Mouse (Mus musculus): Measurements from ENCODE around the gene Cox7a2l. TPM values are rescaled to one million over a fixed set of nuclear protein-coding genes. Genes with fewer than 3 reads are reported as not detected.

Gene Cox7a2l
- polyA plus RNA-seq, 1 experiment, result 253 TPM

DNA sequence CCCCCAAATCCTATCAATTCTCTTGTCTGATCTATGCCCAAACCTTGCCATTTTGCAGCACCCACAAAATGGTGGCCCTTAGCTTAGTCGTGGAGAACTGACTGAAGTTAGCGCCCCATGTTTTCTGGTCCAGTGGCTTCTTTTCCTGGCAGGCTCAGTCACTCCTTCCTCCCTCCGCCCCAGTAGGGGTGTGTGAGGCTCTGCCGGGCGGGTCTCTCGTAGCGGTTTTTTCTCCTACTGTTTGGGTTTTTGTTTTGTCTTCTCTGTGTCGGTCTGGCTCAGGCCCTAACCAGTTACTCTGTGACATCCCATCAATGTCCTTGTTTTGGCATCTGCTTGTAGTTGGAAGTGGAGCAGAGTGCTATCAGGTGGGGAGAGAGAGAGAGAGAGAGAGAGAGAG, 8.5 kb upstream of the Cox7a2l start:
- TF ChIP-seq CTCF (IDR thresholded peaks at IDR 0.05; ENCODE audit: low read depth, low read length) (no peak), EP300 (IDR thresholded peaks at IDR 0.05; ENCODE audit: insufficient read depth, low read depth, low read length) (no peak), POLR2A (IDR thresholded peaks at IDR 0.05; ENCODE audit: insufficient read depth, low read length) (no peak)
- H3K27ac ChIP-seq (ENCODE audit: insufficient read depth, low read length), result peak overlapping the region; percentile 95

DNA sequence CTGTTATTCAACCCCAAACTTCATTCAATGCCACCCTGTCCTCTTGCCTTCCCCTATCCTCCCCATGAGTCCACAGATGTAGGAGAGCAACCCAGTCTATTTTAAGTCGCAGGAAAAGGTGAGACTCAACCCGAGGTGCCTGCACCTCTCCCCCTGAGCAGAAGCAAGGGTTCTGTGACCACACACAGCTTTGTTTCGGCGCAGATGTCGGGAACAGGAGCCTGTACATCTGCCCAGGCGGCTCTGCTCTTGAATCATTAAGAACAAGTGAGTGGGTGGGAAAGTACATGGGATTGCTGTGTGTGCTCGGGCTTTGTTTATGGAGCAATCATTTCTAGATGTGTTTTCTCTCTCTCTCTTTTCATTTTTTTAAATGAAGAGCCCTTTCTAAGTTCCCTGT, 7.6 kb upstream of the Cox7a2l start:
- Histone ChIP-seq H3K4me3 (ENCODE audit: low read depth, low read length) (peak overlapping the region; percentile 16), H3K27ac (ENCODE audit: insufficient read depth, low read length) (no peak overlapping the region), H3K9me3 (replicated peaks; ENCODE audit: control insufficient read depth, insufficient read depth, low read length, poor library complexity, severe bottlenecking) (no peaks in the 10 kb centered on the region), H3K9ac (ENCODE audit: low read depth, poor library complexity, severe bottlenecking) (peak overlapping the region; percentile 23; the same call in 1 of the 2 replicates), H3K36me3 (ENCODE audit: control insufficient read depth, insufficient read depth, low read length, poor library complexity, severe bottlenecking) (no peaks in the 10 kb centered on the region), H3K4me1 (ENCODE audit: control insufficient read depth, insufficient read depth, low read length) (peaks cover 7% of the 10 kb centered on the region), H3K27me3 (ENCODE audit: control insufficient read depth, insufficient read depth, low read length, poor library complexity, severe bottlenecking) (no peaks in the 10 kb centered on the region)
- TF ChIP-seq CTCF (IDR thresholded peaks at IDR 0.05; ENCODE audit: low read depth, low read length) (no peak), EP300 (IDR thresholded peaks at IDR 0.05; ENCODE audit: insufficient read depth, low read depth, low read length) (no peak), POLR2A (IDR thresholded peaks at IDR 0.05; ENCODE audit: insufficient read depth, low read length) (no peak)

More for the DNA sequence above, 8.5 kb upstream of the Cox7a2l start:
- Histone ChIP-seq H3K9ac (ENCODE audit: low read depth, poor library complexity, severe bottlenecking) (peak overlapping the region; percentile 13; the same call in 1 of the 2 replicates), H3K4me3 (ENCODE audit: low read depth, low read length) (no peak overlapping the region), H3K27me3 (ENCODE audit: control insufficient read depth, insufficient read depth, low read length, poor library complexity, severe bottlenecking) (no peaks in the 10 kb centered on the region), H3K9me3 (replicated peaks; ENCODE audit: control insufficient read depth, insufficient read depth, low read length, poor library complexity, severe bottlenecking) (no peaks in the 10 kb centered on the region), H3K36me3 (ENCODE audit: control insufficient read depth, insufficient read depth, low read length, poor library complexity, severe bottlenecking) (no peaks in the 10 kb centered on the region), H3K4me1 (ENCODE audit: control insufficient read depth, insufficient read depth, low read length) (peaks cover 7% of the 10 kb centered on the region)

GRCm38 (mm10) chr17:83522590-83523379, 5.7 kb upstream of the Cox7a2l start:
- Histone ChIP-seq H3K4me1 (ENCODE audit: control insufficient read depth, insufficient read depth, low read length) (no peaks in the 10 kb centered on the region), H3K9ac (ENCODE audit: low read depth, poor library complexity, severe bottlenecking) (peak overlapping the region; percentile 57), H3K9me3 (replicated peaks; ENCODE audit: control insufficient read depth, insufficient read depth, low read length, poor library complexity, severe bottlenecking) (no peaks in the 10 kb centered on the region), H3K27me3 (ENCODE audit: control insufficient read depth, insufficient read depth, low read length, poor library complexity, severe bottlenecking) (no peaks in the 10 kb centered on the region), H3K27ac (ENCODE audit: insufficient read depth, low read length) (peak overlapping the region; percentile 85), H3K36me3 (ENCODE audit: control insufficient read depth, insufficient read depth, low read length, poor library complexity, severe bottlenecking) (no peaks in the 10 kb centered on the region), H3K4me3 (ENCODE audit: low read depth, low read length) (peak overlapping the region; percentile 80)
- TF ChIP-seq CTCF (IDR thresholded peaks at IDR 0.05; ENCODE audit: low read depth, low read length), result no peak
- TF ChIP-seq EP300 (IDR thresholded peaks at IDR 0.05; ENCODE audit: insufficient read depth, low read depth, low read length), result no peak
- TF ChIP-seq POLR2A (IDR thresholded peaks at IDR 0.05; ENCODE audit: insufficient read depth, low read length), result peak; percentile 76

DNA sequence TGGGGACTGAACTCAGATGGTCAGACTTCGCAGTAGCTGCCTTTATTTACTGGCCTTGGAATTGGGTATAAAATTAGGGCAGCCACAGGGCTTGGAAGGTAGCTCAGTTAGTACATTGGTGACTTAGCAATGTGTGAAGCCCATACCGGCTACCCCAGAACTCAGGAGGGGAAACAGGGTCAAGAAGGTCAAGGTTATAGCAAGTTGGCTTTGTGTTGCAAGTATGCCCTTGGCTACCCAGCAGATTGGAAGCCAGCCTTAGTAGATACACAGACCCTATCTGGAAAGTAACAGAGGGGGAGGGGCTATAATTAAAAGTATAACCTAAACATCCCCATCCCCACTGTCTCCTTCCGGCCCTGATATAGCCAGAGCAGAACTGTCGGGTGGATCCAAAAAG, 4.8 kb upstream of the Cox7a2l start:
- Histone ChIP-seq H3K27me3 (ENCODE audit: control insufficient read depth, insufficient read depth, low read length, poor library complexity, severe bottlenecking) (no peaks in the 10 kb centered on the region), H3K4me1 (ENCODE audit: control insufficient read depth, insufficient read depth, low read length) (no peaks in the 10 kb centered on the region), H3K9ac (ENCODE audit: low read depth, poor library complexity, severe bottlenecking) (peak overlapping the region; percentile 57), H3K9me3 (replicated peaks; ENCODE audit: control insufficient read depth, insufficient read depth, low read length, poor library complexity, severe bottlenecking) (no peaks in the 10 kb centered on the region), H3K27ac (ENCODE audit: insufficient read depth, low read length) (peak overlapping the region; percentile 85), H3K4me3 (ENCODE audit: low read depth, low read length) (peak overlapping the region; percentile 80), H3K36me3 (ENCODE audit: control insufficient read depth, insufficient read depth, low read length, poor library complexity, severe bottlenecking) (no peaks in the 10 kb centered on the region)
- peak; percentile 54; the same call in 1 of the 2 replicates for TF ChIP-seq EP300 (IDR thresholded peaks at IDR 0.05; ENCODE audit: insufficient read depth, low read depth, low read length)
- no peak for TF ChIP-seq POLR2A (IDR thresholded peaks at IDR 0.05; ENCODE audit: insufficient read depth, low read length)

- Histone ChIP-seq H3K4me3 (ENCODE audit: low read depth, low read length) (peak overlapping the region; percentile 84), H3K9me3 (replicated peaks; ENCODE audit: control insufficient read depth, insufficient read depth, low read length, poor library complexity, severe bottlenecking) (no peaks in the 10 kb centered on the region), H3K27ac (ENCODE audit: insufficient read depth, low read length) (no peak overlapping the region), H3K27me3 (ENCODE audit: control insufficient read depth, insufficient read depth, low read length, poor library complexity, severe bottlenecking) (no peaks in the 10 kb centered on the region), H3K4me1 (ENCODE audit: control insufficient read depth, insufficient read depth, low read length) (no peaks in the 10 kb centered on the region), H3K9ac (ENCODE audit: low read depth, poor library complexity, severe bottlenecking) (peak overlapping the region; percentile 71), H3K36me3 (ENCODE audit: control insufficient read depth, insufficient read depth, low read length, poor library complexity, severe bottlenecking) (no peaks in the 10 kb centered on the region)
- TF ChIP-seq EP300 (IDR thresholded peaks at IDR 0.05; ENCODE audit: insufficient read depth, low read depth, low read length) (no peak), CTCF (IDR thresholded peaks at IDR 0.05; ENCODE audit: low read depth, low read length) (no peak), POLR2A (IDR thresholded peaks at IDR 0.05; ENCODE audit: insufficient read depth, low read length) (no peak)
These were observed 2.9 kb downstream of the Cox7a2l start for GRCm38 (mm10) chr17:83514213-83514701.

DNA sequence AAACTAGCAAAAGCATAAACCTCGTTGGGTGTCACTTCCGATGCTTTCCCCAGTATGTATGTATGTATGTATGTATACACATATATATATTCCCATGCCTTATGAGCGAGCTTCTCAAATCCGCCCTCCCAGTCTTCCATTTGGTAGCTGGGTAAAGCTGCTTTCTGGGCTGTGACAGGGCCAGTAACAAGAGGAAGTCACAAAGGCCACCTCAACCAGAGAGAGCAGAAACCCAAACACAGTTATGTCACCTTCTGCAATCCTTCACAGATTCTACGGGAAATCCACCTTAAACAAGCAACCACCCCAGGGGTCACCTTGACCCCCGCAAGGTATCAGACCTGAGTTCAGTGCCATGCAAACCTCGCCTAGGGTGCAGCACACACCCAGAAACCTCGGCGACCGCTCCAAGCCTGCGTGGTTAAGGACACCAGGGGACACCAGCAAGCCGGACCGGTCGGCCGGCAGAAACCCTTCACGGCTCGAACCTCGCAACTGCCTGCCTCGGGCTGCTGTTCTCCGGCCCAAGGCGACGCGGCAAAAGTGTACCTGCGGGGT, 3.4 kb downstream of the Cox7a2l start:
- Histone ChIP-seq H3K9me3 (replicated peaks; ENCODE audit: control insufficient read depth, insufficient read depth, low read length, poor library complexity, severe bottlenecking) (no peaks in the 10 kb centered on the region), H3K4me3 (ENCODE audit: low read depth, low read length) (peak overlapping the region; percentile 84), H3K9ac (ENCODE audit: low read depth, poor library complexity, severe bottlenecking) (peak overlapping the region; percentile 71), H3K27ac (ENCODE audit: insufficient read depth, low read length) (no peak overlapping the region), H3K36me3 (ENCODE audit: control insufficient read depth, insufficient read depth, low read length, poor library complexity, severe bottlenecking) (no peaks in the 10 kb centered on the region), H3K27me3 (ENCODE audit: control insufficient read depth, insufficient read depth, low read length, poor library complexity, severe bottlenecking) (no peaks in the 10 kb centered on the region), H3K4me1 (ENCODE audit: control insufficient read depth, insufficient read depth, low read length) (no peaks in the 10 kb centered on the region)
- TF ChIP-seq CTCF (IDR thresholded peaks at IDR 0.05; ENCODE audit: low read depth, low read length) (no peak), EP300 (IDR thresholded peaks at IDR 0.05; ENCODE audit: insufficient read depth, low read depth, low read length) (no peak), POLR2A (IDR thresholded peaks at IDR 0.05; ENCODE audit: insufficient read depth, low read length) (no peak)

Data from ES-Bruce4 (cell line).